Mouse (Mus musculus) liver, adult 2 months (tissue): ENCODE results near the gene Prss8.

ENCODE experiments used
- CTCF ChIP-seq: fragments of 200-500 bp; IDR thresholded peaks from 2 replicates; pipeline ENCODE4 v1.5.1; 2011; ENCODE audit warnings: low read depth, low read length, control low read depth
- POLR2A ChIP-seq: fragments of 200-500 bp; IDR thresholded peaks from 2 replicates; pipeline ENCODE4 v1.6.1; 2011; ENCODE audit warnings: low read length, control low read depth; ENCODE audit not compliant: insufficient read depth; ENCODE audit errors: extremely low read depth

DNA sequence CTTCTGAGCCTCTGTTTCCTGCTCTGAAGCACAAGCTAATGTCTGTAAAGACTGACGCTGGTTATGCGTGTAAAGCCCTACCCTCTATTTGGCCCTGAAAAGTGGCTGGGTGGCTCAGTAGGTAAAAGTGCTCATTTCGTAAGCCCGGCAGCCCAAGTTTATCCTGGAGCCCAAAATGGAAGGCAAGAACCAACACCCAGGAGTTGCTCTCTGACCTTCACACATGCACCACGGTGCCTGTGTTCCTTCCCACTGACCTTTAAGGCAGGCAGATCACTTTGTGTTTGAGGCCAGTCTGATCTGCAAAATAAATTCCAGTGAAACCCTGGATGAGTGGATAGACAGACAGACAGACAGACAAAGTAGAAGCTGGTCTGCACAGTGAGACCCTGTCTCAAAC lies 6.2 kb downstream of the Prss8 start:
- TF ChIP-seq POLR2A (no peak), CTCF (no peak)
